Mouse (Mus musculus): ENCODE results near the gene Vmn1r208. TPM values are rescaled to one million over a fixed set of nuclear protein-coding genes. Genes with fewer than 3 reads are reported as not detected.
"Not testable (repeated sequence)": the region's sequence is repeated elsewhere in the genome, so short reads cannot be mapped to it uniquely, and the experiment has no call there.

The Vmn1r208 gene
- not detected for total RNA-seq (2021)

DNA sequence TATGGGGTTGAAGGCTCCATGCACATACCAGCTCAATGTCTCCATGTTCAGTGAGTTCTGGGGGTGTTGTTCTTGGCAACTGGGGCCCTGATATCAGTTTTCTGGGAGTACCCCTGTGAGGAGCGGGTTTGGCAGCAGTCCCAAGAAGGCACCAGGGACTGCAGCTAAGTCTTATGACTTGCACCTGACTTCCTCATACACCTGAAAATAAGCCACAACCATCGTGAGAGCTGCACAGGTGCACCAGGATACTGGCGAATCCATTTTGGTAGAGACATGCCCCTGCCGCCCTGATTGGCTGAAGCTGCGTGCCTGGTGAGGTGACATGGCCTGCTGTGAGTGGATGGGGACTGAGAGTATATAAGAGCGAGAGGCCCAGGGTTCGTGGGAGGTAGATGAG, at the start of gene Vmn1r208:
Gene Vmn1r208 (minus strand): TSS at position 101 of the 400 bp plus-strand sequence.
- not testable (repeated sequence) for DNase-seq (ENCODE audit: extremely low spot score in 1 of 2, low spot score in 1 of 2)

DNA sequence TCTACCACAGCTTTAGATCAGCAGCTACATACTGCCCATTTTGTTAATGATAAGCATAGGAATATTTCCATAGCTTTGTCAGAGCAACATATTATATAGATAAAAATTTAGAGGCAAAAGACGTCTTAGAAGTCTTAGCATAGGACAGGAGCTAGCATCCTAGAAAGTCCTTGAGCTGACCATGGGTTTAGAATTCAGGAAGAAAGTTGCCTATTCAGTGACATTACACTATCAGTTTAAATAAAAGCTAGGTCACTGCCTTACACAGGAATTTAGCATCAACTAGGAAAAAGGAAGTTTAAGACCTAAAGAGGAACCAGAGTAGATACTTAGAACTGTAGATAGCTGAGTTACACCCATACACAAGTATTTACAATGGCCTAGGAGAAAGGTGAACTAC, 44.4 kb upstream of the Vmn1r208 start:
- DNase-seq (ENCODE audit: extremely low spot score in 1 of 2, low spot score in 1 of 2), result not testable (repeated sequence)

DNA sequence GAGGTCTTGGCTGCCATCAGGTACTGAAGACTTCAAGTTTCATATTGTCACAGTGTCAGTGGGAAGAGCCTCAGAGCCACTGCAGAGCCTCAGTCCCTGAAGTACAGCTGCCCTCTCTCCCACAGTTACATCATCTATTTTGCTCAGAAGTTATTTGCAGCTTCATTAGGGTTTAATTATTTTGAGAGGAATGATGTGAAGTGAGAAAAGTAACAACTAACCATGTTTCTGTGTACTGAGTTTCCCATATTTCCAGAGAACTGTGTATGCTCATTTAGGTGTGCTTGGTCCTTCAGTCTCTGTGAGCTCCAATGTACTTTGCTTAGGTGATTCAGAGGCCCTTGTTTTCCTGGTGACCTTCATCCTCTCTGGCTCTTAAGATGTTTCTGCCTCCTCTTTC, 32.4 kb upstream of the Vmn1r208 start, which contains the start of gene Vmn1r209:
Gene Vmn1r209 (minus strand): TSS at position 101 of the 400 bp plus-strand sequence.
- DNase-seq (ENCODE audit: extremely low spot score in 1 of 2, low spot score in 1 of 2), result not testable (repeated sequence)

DNA sequence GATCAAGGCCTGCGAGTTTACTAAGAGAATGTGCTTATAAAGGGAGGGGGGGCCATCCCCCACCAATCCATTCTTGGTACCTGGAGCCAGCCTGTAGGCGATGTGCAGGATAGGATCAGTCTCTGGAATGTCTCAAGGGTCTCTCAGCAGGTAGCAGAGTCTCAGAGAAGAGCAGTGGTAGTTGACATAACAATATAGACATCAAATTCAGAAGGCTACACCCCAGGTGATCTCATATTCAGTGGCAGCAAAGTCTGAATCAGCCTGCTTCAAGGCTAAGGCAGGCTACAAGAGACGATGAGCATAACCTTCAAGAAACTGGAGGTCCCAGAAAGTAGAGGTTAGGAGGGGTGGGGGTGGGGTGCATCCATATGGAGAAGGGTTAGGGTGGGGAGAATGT, 10.9 kb upstream of the Vmn1r208 start:
- DNase-seq (ENCODE audit: extremely low spot score in 1 of 2, low spot score in 1 of 2), result not testable (repeated sequence)

DNA sequence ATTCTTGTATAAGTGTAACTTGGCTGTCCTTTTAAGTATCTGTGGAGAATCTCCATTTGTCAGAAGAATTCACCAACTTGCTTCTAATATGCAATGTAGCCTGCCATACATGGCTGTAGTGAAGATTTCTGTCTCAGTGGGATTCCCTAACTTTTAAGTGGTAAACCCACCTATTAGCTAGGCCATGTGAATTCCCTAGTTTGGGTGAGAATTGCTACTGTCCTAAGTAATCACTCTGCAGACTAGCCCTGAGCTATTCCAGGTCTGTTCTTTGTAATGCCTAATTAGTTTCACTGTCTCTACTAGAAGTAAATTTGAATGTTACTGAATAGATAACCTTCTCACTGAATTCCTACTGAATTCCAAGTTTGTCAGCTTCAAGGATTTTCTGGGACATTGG, 7.0 kb upstream of the Vmn1r208 start:
- not testable (repeated sequence) for DNase-seq (ENCODE audit: extremely low spot score in 1 of 2, low spot score in 1 of 2)

DNA sequence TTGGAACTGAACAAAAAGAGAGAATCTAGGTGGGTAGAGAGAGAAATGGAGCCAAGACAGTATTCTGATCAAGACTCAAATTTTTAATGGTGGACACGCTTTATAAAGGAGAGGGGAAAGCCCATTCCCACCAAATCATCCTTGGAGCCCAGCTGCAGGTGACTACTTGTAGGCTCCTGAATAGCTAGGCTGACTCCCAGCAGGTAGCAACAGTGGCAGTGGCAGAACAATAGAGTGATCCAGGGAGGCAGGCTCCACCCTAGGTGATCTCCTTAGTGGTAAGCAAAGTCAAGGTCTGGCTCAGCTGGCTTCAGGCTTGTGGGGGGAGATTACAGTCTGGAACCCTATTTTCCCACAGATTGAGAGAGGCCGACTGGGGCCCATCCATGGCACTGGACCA, 5.6 kb downstream of the Vmn1r208 start:
- DNase-seq (ENCODE audit: extremely low spot score in 1 of 2, low spot score in 1 of 2), result not testable (repeated sequence)

DNA sequence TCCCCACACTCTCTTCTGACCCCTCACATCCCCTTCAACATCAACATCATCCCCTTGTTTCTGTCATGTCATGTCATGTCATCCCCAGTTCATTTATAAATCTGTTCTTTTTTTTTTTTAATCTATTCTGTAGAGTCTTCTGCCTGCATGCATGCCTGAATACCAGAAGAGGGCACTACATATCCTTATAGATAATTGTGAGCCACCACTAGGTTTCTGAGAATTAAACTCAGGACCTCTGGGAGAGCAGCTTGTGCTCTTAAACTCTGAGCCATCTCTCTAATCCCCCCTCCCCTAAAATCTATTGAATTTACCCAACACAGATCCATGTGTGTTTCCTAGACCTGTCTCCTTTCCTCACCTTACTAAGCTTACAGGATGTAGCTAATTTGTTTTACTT, 29.7 kb downstream of the Vmn1r208 start:
- no peak for DNase-seq (ENCODE audit: extremely low spot score in 1 of 2, low spot score in 1 of 2)

DNA sequence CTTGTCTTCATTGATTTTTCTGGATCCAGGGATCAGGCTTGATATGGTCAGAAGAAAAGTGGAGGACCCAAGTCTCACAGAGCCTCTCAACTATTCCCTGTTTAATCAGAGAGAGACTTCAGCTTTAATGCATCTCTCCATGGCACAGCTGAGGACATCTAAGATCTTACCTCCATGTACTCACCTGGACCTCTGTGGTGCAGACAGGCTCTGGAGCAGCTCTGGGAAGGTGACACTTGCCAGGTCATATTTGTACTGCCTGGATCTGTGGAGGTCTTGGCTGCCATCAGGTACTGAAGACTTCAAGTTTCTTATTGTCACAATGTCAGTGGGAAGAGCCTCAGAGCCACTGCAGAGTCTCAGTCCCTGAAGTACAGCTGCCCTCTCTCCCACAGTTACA, 47.7 kb downstream of the Vmn1r208 start, which contains the start of gene Vmn1r207-ps:
Gene Vmn1r207-ps (minus strand): TSS at position 101 of the 400 bp plus-strand sequence.
- DNase-seq (ENCODE audit: extremely low spot score in 1 of 2, low spot score in 1 of 2), result not testable (repeated sequence)

Other genes with a start within 250 kb of the Vmn1r208 start
- not detected for gene Vmn1r204, start 224.2 kb downstream of the Vmn1r208 start, total RNA-seq (2021)
- gene Vmn1r205, start 184.4 kb downstream of the Vmn1r208 start, total RNA-seq (2021), result not detected
- gene Vmn1r206, start 153.1 kb downstream of the Vmn1r208 start, total RNA-seq (2021), result not detected
- gene Vmn1r207-ps, start 47.8 kb downstream of the Vmn1r208 start, total RNA-seq (2021), result under 1 TPM; 0.14 to 0.17 TPM
- under 1 TPM in 1 of 2 experiments, not detected in 1; 0.07 TPM for gene Vmn1r209, start 32.3 kb upstream of the Vmn1r208 start, total RNA-seq (2021)
- gene Vmn1r210, start 53.9 kb upstream of the Vmn1r208 start, total RNA-seq (2021), result not detected
- gene Vmn1r211, start 80.2 kb upstream of the Vmn1r208 start, total RNA-seq (2021), result not detected
- not detected for gene Vmn1r212, start 106.8 kb upstream of the Vmn1r208 start, total RNA-seq (2021)
- gene Vmn1r213, start 230.3 kb upstream of the Vmn1r208 start, total RNA-seq (2021), result not detected